Mouse (Mus musculus): ENCODE data around the gene F2rl3. TPM values are rescaled to one million over a fixed set of nuclear protein-coding genes. Genes with fewer than 3 reads are reported as not detected.

F2rl3 gene
- 5.0 TPM for total RNA-seq (2023)

GRCm38 (mm10) chr8:72761322-72762051 lies at the start of gene F2rl3:
TSS of gene F2rl3 (plus strand) at chr8:72761880.

GRCm38 (mm10) chr8:72722769-72723650 lies 38.7 kb upstream of the F2rl3 start, which contains the start of gene Sin3b:
TSS of gene Sin3b (plus strand) at chr8:72723285.

Other genes with a start within 250 kb of the F2rl3 start
- gene Med26, start 213.6 kb upstream of the F2rl3 start, total RNA-seq (2023) = 21.0 TPM
- 121 TPM for gene Smim7, start 190.8 kb upstream of the F2rl3 start, total RNA-seq (2023)
- 3.2 TPM for gene Tmem38a, start 189.8 kb upstream of the F2rl3 start, total RNA-seq (2023)
- 0.09 TPM for gene Nwd1, start 115.2 kb upstream of the F2rl3 start, total RNA-seq (2023)
- 136 TPM for gene Sin3b, start 38.6 kb upstream of the F2rl3 start, total RNA-seq (2023)

Data from CD4-positive naive resting alpha-beta T cell, adult 57 days (primary cell).